Mouse (Mus musculus): ENCODE measurements around the gene Gpr55. TPM values are rescaled to one million over a fixed set of nuclear protein-coding genes. Genes with fewer than 3 reads are reported as not detected.

The Gpr55 gene
- polyA plus RNA-seq, 1 experiment = not detected

GRCm38 (mm10) chr1:85971070-85971469 lies 10.3 kb upstream of the Gpr55 start:
- no peaks in the 10 kb centered on the region for H3K4me1 ChIP-seq (ENCODE audit: control insufficient read depth, insufficient read depth, insufficient read length, low read length)
- H3K4me3 ChIP-seq (ENCODE audit: insufficient read depth, low read depth, low read length) = no peak overlapping the region
- H3K27ac ChIP-seq (replicated peaks; ENCODE audit: low read depth, low read length) = no peak overlapping the region

DNA sequence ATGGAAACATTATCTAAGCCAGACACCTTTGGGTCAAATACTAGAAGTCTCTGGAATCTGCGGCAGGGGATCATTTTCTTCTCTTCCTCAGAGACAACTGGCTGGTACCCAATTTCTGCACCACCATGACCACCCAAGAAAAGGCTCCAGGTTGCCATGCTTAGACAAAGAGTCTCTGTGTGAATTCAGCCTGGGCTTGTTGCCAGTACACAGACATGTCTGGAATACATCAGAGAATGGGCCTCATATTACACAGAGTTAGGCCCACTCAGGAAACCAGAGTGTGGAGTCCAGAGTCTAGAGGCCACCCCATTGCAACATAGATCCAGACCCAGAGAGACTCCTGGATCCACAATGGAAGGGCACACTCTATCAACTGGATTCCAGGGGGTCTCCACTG lies 8.7 kb upstream of the Gpr55 start:
- no peak overlapping the region for H3K27ac ChIP-seq (replicated peaks; ENCODE audit: low read depth, low read length)
- H3K4me3 ChIP-seq (ENCODE audit: insufficient read depth, low read depth, low read length) = no peak overlapping the region
- no peaks in the 10 kb centered on the region for H3K4me1 ChIP-seq (ENCODE audit: control insufficient read depth, insufficient read depth, insufficient read length, low read length)

- Histone ChIP-seq H3K4me3 (ENCODE audit: insufficient read depth, low read depth, low read length) (no peak overlapping the region), H3K27ac (replicated peaks; ENCODE audit: low read depth, low read length) (no peak overlapping the region), H3K4me1 (ENCODE audit: control insufficient read depth, insufficient read depth, insufficient read length, low read length) (no peaks in the 10 kb centered on the region)
Measured at GRCm38 (mm10) chr1:85969081-85969480, 8.3 kb upstream of the Gpr55 start.

DNA sequence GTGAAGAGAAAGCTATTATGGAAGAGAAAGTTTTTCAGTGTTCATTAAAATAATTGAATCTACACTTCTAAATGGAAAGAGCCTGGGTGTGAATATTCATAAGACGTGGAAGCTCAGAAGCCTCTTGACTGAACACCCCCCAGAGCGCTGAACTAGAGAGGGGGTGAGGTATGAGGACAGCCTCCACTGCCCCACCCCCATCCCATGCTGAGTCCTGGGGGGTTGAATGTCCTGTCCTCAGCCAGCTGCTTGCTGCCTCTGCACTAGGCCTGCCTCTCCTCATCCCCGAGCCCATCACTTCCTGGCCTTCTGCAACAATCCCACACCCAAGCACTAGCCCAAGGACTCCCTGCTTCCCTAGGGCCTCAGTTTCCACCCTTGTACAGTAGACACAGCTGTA lies 5.0 kb upstream of the Gpr55 start:
- Histone ChIP-seq H3K27ac (replicated peaks; ENCODE audit: low read depth, low read length) (no peak overlapping the region), H3K4me3 (ENCODE audit: insufficient read depth, low read depth, low read length) (no peak overlapping the region)

GRCm38 (mm10) chr1:85962081-85962480 lies 1.3 kb upstream of the Gpr55 start:
- no peak overlapping the region for H3K4me3 ChIP-seq (ENCODE audit: insufficient read depth, low read depth, low read length)
- no peaks in the 10 kb centered on the region for H3K4me1 ChIP-seq (ENCODE audit: control insufficient read depth, insufficient read depth, insufficient read length, low read length)
- H3K27ac ChIP-seq (replicated peaks; ENCODE audit: low read depth, low read length) = no peak overlapping the region

More for the DNA sequence above, 5.0 kb upstream of the Gpr55 start:
- no peaks in the 10 kb centered on the region for H3K4me1 ChIP-seq (ENCODE audit: control insufficient read depth, insufficient read depth, insufficient read length, low read length)

DNA sequence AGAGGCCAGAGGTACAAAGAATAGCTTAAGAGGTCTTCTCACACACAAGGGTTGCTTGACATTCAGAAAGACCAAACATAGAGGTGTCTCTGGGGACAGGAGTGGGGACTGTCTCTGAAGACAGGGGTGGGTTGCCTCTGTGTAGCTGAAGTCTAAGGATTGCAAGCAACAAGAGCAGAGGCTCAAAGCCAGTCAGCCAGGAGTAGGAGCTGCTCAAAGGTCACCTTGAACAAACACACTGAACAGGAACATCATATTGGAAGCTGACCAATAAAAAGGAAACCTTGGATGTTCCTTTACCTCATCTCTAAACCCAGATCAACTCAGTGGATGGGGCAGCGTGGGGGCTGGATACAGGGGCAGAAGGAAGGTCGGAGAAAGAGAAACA lies 924 bp downstream of the Gpr55 start:
- Histone ChIP-seq H3K4me1 (ENCODE audit: control insufficient read depth, insufficient read depth, insufficient read length, low read length) (no peaks in the 10 kb centered on the region), H3K4me3 (ENCODE audit: insufficient read depth, low read depth, low read length) (no peak overlapping the region), H3K27ac (replicated peaks; ENCODE audit: low read depth, low read length) (no peak overlapping the region)

GRCm38 (mm10) chr1:85959129-85959888 lies 1.5 kb downstream of the Gpr55 start:
- Histone ChIP-seq H3K27ac (replicated peaks; ENCODE audit: low read depth, low read length) (no peak overlapping the region), H3K4me3 (ENCODE audit: insufficient read depth, low read depth, low read length) (no peak overlapping the region), H3K4me1 (ENCODE audit: control insufficient read depth, insufficient read depth, insufficient read length, low read length) (no peaks in the 10 kb centered on the region)

GRCm38 (mm10) chr1:85957942-85958619 lies 2.7 kb downstream of the Gpr55 start:
- Histone ChIP-seq H3K4me3 (ENCODE audit: insufficient read depth, low read depth, low read length) (no peak overlapping the region), H3K27ac (replicated peaks; ENCODE audit: low read depth, low read length) (no peak overlapping the region), H3K4me1 (ENCODE audit: control insufficient read depth, insufficient read depth, insufficient read length, low read length) (no peaks in the 10 kb centered on the region)

DNA sequence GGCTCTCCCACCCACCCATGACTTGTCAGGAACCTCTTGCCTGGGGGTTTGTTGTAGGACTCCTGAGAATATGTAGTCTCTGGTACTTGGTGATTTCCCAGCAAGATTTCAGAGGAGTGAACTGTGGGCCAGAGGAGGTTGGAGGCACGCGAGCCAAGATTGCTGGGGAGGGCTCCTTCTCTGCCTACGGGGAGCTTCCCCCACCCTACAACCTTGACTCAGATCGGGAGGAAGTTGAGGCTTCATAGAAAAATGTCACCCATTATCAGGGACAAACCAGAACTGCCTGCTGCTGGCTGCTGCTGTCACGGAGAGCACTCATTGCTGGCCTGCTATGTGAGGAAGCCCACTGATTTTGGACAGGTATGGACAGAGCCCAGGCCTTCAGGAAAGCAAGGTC lies 3.5 kb downstream of the Gpr55 start:
- Histone ChIP-seq H3K4me3 (ENCODE audit: insufficient read depth, low read depth, low read length) (no peak overlapping the region), H3K4me1 (ENCODE audit: control insufficient read depth, insufficient read depth, insufficient read length, low read length) (no peaks in the 10 kb centered on the region), H3K27ac (replicated peaks; ENCODE audit: low read depth, low read length) (no peak overlapping the region)

GRCm38 (mm10) chr1:85955150-85955549 lies 5.7 kb downstream of the Gpr55 start:
- Histone ChIP-seq H3K4me1 (ENCODE audit: control insufficient read depth, insufficient read depth, insufficient read length, low read length) (no peaks in the 10 kb centered on the region), H3K4me3 (ENCODE audit: insufficient read depth, low read depth, low read length) (no peak overlapping the region), H3K27ac (replicated peaks; ENCODE audit: low read depth, low read length) (no peak overlapping the region)

DNA sequence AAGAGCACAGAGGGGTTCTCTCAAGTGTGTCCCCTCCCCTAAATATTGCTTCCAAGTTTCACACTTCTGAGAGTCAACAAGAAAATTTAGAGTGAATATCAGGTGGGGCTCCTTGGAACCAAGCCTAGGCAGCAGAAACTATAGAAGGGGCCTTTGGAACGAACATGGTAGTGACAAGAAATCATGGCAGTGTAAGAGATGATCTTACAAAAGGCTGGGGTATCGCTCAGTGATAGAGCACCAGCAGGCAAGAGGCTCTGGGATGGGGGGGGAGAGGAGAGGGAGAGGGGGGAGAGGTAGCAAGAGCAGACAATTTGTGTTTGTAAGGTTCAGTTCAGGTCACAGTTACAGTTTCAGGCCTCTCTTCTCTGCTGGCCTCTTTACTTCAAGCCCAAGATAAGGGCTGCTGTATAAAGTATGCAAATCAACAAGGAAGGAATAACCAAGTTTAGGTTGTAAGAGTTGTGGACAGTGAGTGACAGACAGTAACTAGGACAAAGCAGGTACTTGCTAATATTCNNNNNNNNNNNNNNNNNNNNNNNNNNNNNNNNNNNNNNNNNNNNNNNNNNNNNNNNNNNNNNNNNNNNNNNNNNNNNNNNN lies 11.6 kb downstream of the Gpr55 start:
- no peaks in the 10 kb centered on the region for H3K4me1 ChIP-seq (ENCODE audit: control insufficient read depth, insufficient read depth, insufficient read length, low read length)
- no peak overlapping the region for H3K27ac ChIP-seq (replicated peaks; ENCODE audit: low read depth, low read length)
- no peak overlapping the region for H3K4me3 ChIP-seq (ENCODE audit: insufficient read depth, low read depth, low read length)

DNA sequence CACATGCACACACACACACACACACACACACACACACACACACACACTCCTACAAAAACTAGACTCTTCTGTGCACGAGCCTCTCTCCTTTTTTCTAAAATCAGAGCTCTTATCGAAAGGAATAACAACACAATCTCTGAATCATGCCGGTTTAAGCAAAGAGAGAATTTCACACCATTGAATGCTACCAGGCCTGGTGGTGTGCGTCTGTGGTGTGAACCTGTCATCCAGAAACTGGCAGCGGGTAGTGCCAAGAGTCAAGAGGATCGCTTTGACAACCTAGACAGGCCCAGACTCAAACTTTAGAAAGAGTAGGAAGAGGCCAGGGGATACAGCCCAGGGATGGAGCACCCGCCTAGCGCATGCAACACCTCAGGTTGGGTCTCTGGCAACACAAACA lies 18.5 kb downstream of the Gpr55 start:
- H3K27ac ChIP-seq (replicated peaks; ENCODE audit: low read depth, low read length) = no peak overlapping the region
- no peak overlapping the region for H3K4me3 ChIP-seq (ENCODE audit: insufficient read depth, low read depth, low read length)
- H3K4me1 ChIP-seq (ENCODE audit: control insufficient read depth, insufficient read depth, insufficient read length, low read length) = no peaks in the 10 kb centered on the region

- no peak overlapping the region for H3K4me3 ChIP-seq (ENCODE audit: insufficient read depth, low read depth, low read length)
- H3K27ac ChIP-seq (replicated peaks; ENCODE audit: low read depth, low read length) = no peak overlapping the region
- H3K4me1 ChIP-seq (ENCODE audit: control insufficient read depth, insufficient read depth, insufficient read length, low read length) = peaks cover 3% of the 10 kb centered on the region; the same call in 1 of the 2 replicates
Measured at GRCm38 (mm10) chr1:85937323-85937722, 23.5 kb downstream of the Gpr55 start.

DNA sequence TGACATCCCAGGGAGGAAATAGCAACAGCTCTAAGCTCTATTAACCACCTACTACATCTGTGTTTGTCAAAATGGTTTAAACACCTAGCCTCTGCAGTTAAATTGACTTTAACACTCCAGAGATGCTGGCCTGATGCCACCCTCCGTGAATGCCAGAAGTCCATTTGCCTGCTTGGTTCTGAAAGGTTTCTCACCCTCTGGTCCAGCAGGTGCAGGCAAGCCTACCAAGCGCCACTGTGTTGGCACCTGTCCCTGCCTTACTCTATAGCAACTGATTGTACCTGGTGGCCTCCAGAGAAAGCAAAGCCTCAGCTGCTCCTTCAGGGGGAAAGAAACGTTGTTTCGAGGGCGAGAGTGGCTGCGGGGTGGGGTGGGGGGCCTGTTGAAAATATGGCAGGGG lies 24.5 kb downstream of the Gpr55 start:
- H3K27ac ChIP-seq (replicated peaks; ENCODE audit: low read depth, low read length) = no peak overlapping the region
- H3K4me1 ChIP-seq (ENCODE audit: control insufficient read depth, insufficient read depth, insufficient read length, low read length) = peaks cover 3% of the 10 kb centered on the region; the same call in 1 of the 2 replicates
- H3K4me3 ChIP-seq (ENCODE audit: insufficient read depth, low read depth, low read length) = no peak overlapping the region

DNA sequence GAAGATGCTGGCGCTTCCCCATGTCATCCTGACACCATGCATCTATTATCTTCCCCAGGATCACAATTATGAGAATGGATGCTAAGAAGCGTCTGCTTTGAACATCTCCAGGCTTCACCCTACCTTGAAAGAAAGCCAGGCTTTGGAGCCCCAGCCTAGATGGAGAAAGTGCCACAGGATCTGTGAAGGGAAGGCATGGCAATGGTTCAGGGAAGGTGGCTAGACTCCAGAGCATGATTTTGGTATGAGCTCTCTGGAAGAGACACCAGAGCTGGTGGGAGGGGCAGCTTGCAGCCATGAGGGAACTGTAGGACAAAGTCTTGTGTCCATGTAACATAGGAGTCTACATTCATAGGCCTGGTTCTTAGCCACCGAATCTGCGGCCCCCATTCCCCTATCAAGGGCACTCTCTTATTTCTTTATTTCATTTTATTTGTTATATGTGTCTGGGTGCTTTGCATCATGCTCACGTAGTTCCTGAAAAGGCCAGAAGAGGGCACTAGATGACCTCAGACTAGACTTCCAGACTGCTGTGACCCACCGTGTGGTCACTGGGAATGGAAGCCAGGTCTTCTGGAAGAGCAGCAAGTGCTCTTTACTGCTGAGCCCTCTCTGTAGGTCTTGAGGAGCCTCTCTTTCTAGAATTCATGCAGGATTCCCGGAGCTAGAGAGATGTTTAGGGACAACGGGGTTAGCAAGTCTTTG lies 25.5 kb downstream of the Gpr55 start:
- Histone ChIP-seq H3K27ac (replicated peaks; ENCODE audit: low read depth, low read length) (no peak overlapping the region), H3K4me3 (ENCODE audit: insufficient read depth, low read depth, low read length) (no peak overlapping the region), H3K4me1 (ENCODE audit: control insufficient read depth, insufficient read depth, insufficient read length, low read length) (peaks cover 3% of the 10 kb centered on the region; the same call in 1 of the 2 replicates)
